Mouse (Mus musculus): ENCODE data around the gene Pccb. TPM values are rescaled to one million over a fixed set of nuclear protein-coding genes. Genes with fewer than 3 reads are reported as not detected.

Pccb gene
- polyA plus RNA-seq, 1 experiment, result 20.9 TPM

GRCm38 (mm10) chr9:101069781-101070180, 35.1 kb upstream of the Pccb start:
- H3K27me3 ChIP-seq (ENCODE audit: control insufficient read depth, insufficient read depth, low read length), result no peaks in the 10 kb centered on the region
- H3K36me3 ChIP-seq (ENCODE audit: control insufficient read depth, insufficient read depth, low read length), result no peaks in the 10 kb centered on the region
- no peaks in the 10 kb centered on the region; the same call in 1 of the 2 replicates for H3K4me1 ChIP-seq (ENCODE audit: control insufficient read depth, insufficient read depth, insufficient read length)
- WGBS, result 98% methylated on average over 3 of the region's 3 CpGs
- no peak overlapping the region for H3K27ac ChIP-seq (ENCODE audit: insufficient read depth, low read length)
- no peak for DNase-seq (ENCODE audit: low read depth in 1 of 2, low spot score in 2 of 2)
- TF ChIP-seq CTCF (IDR thresholded peaks at IDR 0.05; ENCODE audit: extremely low read depth, insufficient read depth, insufficient read length, insufficient replicate concordance) (no peak), POLR2A (IDR thresholded peaks at IDR 0.05; ENCODE audit: low read depth, low read length) (no peak)
- H3K4me3 ChIP-seq (ENCODE audit: extremely low read depth, insufficient read depth, insufficient read length), result no peak overlapping the region

GRCm38 (mm10) chr9:101065076-101065602, 30.4 kb upstream of the Pccb start:
- 94% methylated on average over 3 of the region's 3 CpGs for WGBS
- no peak overlapping the region for H3K4me3 ChIP-seq (ENCODE audit: extremely low read depth, insufficient read depth, insufficient read length)
- DNase-seq (ENCODE audit: low read depth in 1 of 2, low spot score in 2 of 2), result no peak
- TF ChIP-seq CTCF (IDR thresholded peaks at IDR 0.05; ENCODE audit: extremely low read depth, insufficient read depth, insufficient read length, insufficient replicate concordance) (no peak), POLR2A (IDR thresholded peaks at IDR 0.05; ENCODE audit: low read depth, low read length) (no peak)
- H3K4me1 ChIP-seq (ENCODE audit: control insufficient read depth, insufficient read depth, insufficient read length), result no peaks in the 10 kb centered on the region; the same call in 1 of the 2 replicates
- no peaks in the 10 kb centered on the region for H3K27me3 ChIP-seq (ENCODE audit: control insufficient read depth, insufficient read depth, low read length)
- H3K36me3 ChIP-seq (ENCODE audit: control insufficient read depth, insufficient read depth, low read length), result no peaks in the 10 kb centered on the region
- no peak overlapping the region for H3K27ac ChIP-seq (ENCODE audit: insufficient read depth, low read length)

GRCm38 (mm10) chr9:101062253-101062780, 27.6 kb upstream of the Pccb start:
- H3K27ac ChIP-seq (ENCODE audit: insufficient read depth, low read length), result no peak overlapping the region
- 91% methylated on average over 6 of the region's 6 CpGs for WGBS
- no peaks in the 10 kb centered on the region; the same call in 1 of the 2 replicates for H3K4me1 ChIP-seq (ENCODE audit: control insufficient read depth, insufficient read depth, insufficient read length)
- H3K36me3 ChIP-seq (ENCODE audit: control insufficient read depth, insufficient read depth, low read length), result no peaks in the 10 kb centered on the region
- TF ChIP-seq CTCF (IDR thresholded peaks at IDR 0.05; ENCODE audit: extremely low read depth, insufficient read depth, insufficient read length, insufficient replicate concordance) (no peak), POLR2A (IDR thresholded peaks at IDR 0.05; ENCODE audit: low read depth, low read length) (no peak)
- no peaks in the 10 kb centered on the region for H3K27me3 ChIP-seq (ENCODE audit: control insufficient read depth, insufficient read depth, low read length)
- no peak overlapping the region for H3K4me3 ChIP-seq (ENCODE audit: extremely low read depth, insufficient read depth, insufficient read length)
- DNase-seq (ENCODE audit: low read depth in 1 of 2, low spot score in 2 of 2), result no peak

GRCm38 (mm10) chr9:101061035-101061434, 26.3 kb upstream of the Pccb start:
- Histone ChIP-seq H3K4me1 (ENCODE audit: control insufficient read depth, insufficient read depth, insufficient read length) (no peaks in the 10 kb centered on the region; the same call in 1 of the 2 replicates), H3K27ac (ENCODE audit: insufficient read depth, low read length) (peak overlapping the region; percentile 54), H3K27me3 (ENCODE audit: control insufficient read depth, insufficient read depth, low read length) (no peaks in the 10 kb centered on the region), H3K36me3 (ENCODE audit: control insufficient read depth, insufficient read depth, low read length) (no peaks in the 10 kb centered on the region), H3K4me3 (ENCODE audit: extremely low read depth, insufficient read depth, insufficient read length) (no peak overlapping the region)
- WGBS, result 28% methylated on average over 11 of the region's 11 CpGs
- DNase-seq (ENCODE audit: low read depth in 1 of 2, low spot score in 2 of 2), result peak; percentile 38 to 87
- TF ChIP-seq POLR2A (IDR thresholded peaks at IDR 0.05; ENCODE audit: low read depth, low read length) (no peak; the same call in 1 of the 2 replicates), CTCF (IDR thresholded peaks at IDR 0.05; ENCODE audit: extremely low read depth, insufficient read depth, insufficient read length, insufficient replicate concordance) (no peak)

- TF ChIP-seq CTCF (IDR thresholded peaks at IDR 0.05; ENCODE audit: extremely low read depth, insufficient read depth, insufficient read length, insufficient replicate concordance), result no peak
- no peak for TF ChIP-seq POLR2A (IDR thresholded peaks at IDR 0.05; ENCODE audit: low read depth, low read length)
- Histone ChIP-seq H3K4me1 (ENCODE audit: control insufficient read depth, insufficient read depth, insufficient read length) (no peaks in the 10 kb centered on the region; the same call in 1 of the 2 replicates), H3K27ac (ENCODE audit: insufficient read depth, low read length) (no peak overlapping the region), H3K27me3 (ENCODE audit: control insufficient read depth, insufficient read depth, low read length) (no peaks in the 10 kb centered on the region; the same call in 1 of the 2 replicates), H3K36me3 (ENCODE audit: control insufficient read depth, insufficient read depth, low read length) (no peaks in the 10 kb centered on the region), H3K4me3 (ENCODE audit: extremely low read depth, insufficient read depth, insufficient read length) (no peak overlapping the region)
- DNase-seq (ENCODE audit: low read depth in 1 of 2, low spot score in 2 of 2), result no peak
- WGBS, result 87% methylated on average over 4 of the region's 4 CpGs
Measured at GRCm38 (mm10) chr9:101057156-101057555, 22.5 kb upstream of the Pccb start.

GRCm38 (mm10) chr9:101053279-101053678, 18.6 kb upstream of the Pccb start:
- TF ChIP-seq CTCF (IDR thresholded peaks at IDR 0.05; ENCODE audit: extremely low read depth, insufficient read depth, insufficient read length, insufficient replicate concordance), result no peak
- WGBS, result 89% methylated on average over 14 of the region's 14 CpGs
- DNase-seq (ENCODE audit: low read depth in 1 of 2, low spot score in 2 of 2), result no peak
- H3K36me3 ChIP-seq (ENCODE audit: control insufficient read depth, insufficient read depth, low read length), result no peaks in the 10 kb centered on the region
- H3K27ac ChIP-seq (ENCODE audit: insufficient read depth, low read length), result no peak overlapping the region
- H3K4me3 ChIP-seq (ENCODE audit: extremely low read depth, insufficient read depth, insufficient read length), result no peak overlapping the region
- no peaks in the 10 kb centered on the region for H3K4me1 ChIP-seq (ENCODE audit: control insufficient read depth, insufficient read depth, insufficient read length)
- no peaks in the 10 kb centered on the region; the same call in 1 of the 2 replicates for H3K27me3 ChIP-seq (ENCODE audit: control insufficient read depth, insufficient read depth, low read length)

- DNase-seq (ENCODE audit: low read depth in 1 of 2, low spot score in 2 of 2), result no peak
- 83% methylated on average over 6 of the region's 6 CpGs for WGBS
- Histone ChIP-seq H3K27ac (ENCODE audit: insufficient read depth, low read length) (no peak overlapping the region), H3K27me3 (ENCODE audit: control insufficient read depth, insufficient read depth, low read length) (no peaks in the 10 kb centered on the region; the same call in 1 of the 2 replicates), H3K4me1 (ENCODE audit: control insufficient read depth, insufficient read depth, insufficient read length) (no peaks in the 10 kb centered on the region), H3K36me3 (ENCODE audit: control insufficient read depth, insufficient read depth, low read length) (no peaks in the 10 kb centered on the region), H3K4me3 (ENCODE audit: extremely low read depth, insufficient read depth, insufficient read length) (no peak overlapping the region)
- no peak for TF ChIP-seq CTCF (IDR thresholded peaks at IDR 0.05; ENCODE audit: extremely low read depth, insufficient read depth, insufficient read length, insufficient replicate concordance)
- TF ChIP-seq POLR2A (IDR thresholded peaks at IDR 0.05; ENCODE audit: low read depth, low read length), result no peak
Measured at GRCm38 (mm10) chr9:101052691-101053090, 18.0 kb upstream of the Pccb start.
